Mouse (Mus musculus) forebrain, embryonic 10.5 days (tissue): ENCODE data around the gene Btbd10. TPM values are rescaled to one million over a fixed set of nuclear protein-coding genes. Genes with fewer than 3 reads are reported as not detected.

Source experiments
- polyA plus RNA-seq: library from polyadenylated mRNA; unstranded; fragments of >200 nt; fragmentation: Nextera tagmentation; extraction: Ambion mirVana; gene quantifications from 2 replicates; pipeline ENCODE4 v1.2.1, GENCODE M21; 2016

Gene Btbd10
- polyA plus RNA-seq, 1 experiment from 2014 or later, result 23.7 TPM

Other genes starting within 250 kb of the Btbd10 start
- gene Arntl, start 161.9 kb downstream of the Btbd10 start, polyA plus RNA-seq, result 7.7 and 8.6 TPM in 2 replicates
- not detected in 2 replicates for gene Pth, start 19.2 kb upstream of the Btbd10 start, polyA plus RNA-seq
- gene Far1, start 144.4 kb upstream of the Btbd10 start, polyA plus RNA-seq, result 77.7 and 82.3 TPM in 2 replicates